Mouse (Mus musculus): ENCODE measurements around the gene Itga4. TPM values are rescaled to one million over a fixed set of nuclear protein-coding genes. Genes with fewer than 3 reads are reported as not detected.

Itga4 gene
- total RNA-seq, 1 experiment from 2014 or later = 534 TPM

DNA sequence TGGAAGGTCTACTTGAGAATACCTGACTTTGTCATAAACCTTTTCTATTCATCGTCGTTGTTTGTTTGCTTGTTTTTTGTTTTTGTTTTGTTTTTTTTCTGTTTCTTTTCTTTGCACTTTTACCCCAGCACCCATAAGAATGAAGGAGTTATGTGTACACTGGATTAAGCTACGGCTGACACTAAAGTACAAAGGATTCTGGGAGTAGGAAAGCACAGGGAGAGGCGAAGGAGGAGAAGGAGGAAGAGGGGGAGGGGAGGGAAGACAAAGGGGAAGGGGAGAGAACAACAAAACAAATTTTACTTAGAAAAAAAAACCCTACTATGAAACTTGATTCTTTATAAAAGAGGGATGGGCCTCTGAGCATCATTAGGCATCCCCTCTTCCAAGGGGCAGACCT is 2.2 kb downstream of the Itga4 start:
- ATAC-seq (replicated peaks; ENCODE audit: insufficient number of reproducible peaks, low FRiP score, low TSS enrichment, poor library complexity, severe bottlenecking) = no peak

DNA sequence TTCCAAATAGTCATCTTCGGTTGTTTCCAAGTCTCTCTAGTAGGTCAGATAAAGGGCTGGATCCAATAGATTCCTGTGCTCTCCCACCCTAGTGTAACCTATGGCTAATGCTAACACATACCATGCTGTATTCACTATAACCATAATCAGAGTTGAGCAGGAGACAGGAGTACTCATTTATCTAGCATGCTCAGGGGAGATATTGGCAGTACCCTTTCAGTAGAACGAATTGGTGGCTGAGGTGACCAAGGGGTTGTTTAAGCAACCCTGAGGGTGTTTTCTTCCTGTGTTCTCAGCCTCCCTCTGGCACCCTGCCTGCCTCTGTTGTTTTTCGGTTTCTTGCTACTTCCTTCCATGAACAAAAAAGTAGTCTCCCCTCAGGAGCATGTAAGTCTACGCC is 4.1 kb downstream of the Itga4 start:
- no peak for ATAC-seq (replicated peaks; ENCODE audit: insufficient number of reproducible peaks, low FRiP score, low TSS enrichment, poor library complexity, severe bottlenecking)

DNA sequence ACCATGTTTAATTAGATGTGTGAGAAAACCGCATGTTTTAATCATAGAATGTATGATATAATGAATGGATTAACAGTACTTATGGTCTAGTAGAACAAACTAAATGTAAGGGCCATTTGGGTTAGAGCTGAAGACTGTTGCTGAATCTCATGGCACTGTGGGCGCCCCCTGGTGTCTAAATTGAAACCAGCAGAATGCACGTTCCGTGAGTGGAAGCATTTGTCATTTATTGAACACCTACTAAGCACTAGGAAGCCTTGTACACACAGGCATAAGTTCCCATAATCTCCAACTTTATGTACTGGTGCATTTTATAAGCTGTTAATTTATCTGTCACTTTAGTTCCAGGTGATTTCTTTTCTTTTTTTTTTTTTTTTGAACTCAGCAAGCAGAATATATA is 10.4 kb downstream of the Itga4 start:
- ATAC-seq (replicated peaks; ENCODE audit: insufficient number of reproducible peaks, low FRiP score, low TSS enrichment, poor library complexity, severe bottlenecking) = peak; percentile 75

DNA sequence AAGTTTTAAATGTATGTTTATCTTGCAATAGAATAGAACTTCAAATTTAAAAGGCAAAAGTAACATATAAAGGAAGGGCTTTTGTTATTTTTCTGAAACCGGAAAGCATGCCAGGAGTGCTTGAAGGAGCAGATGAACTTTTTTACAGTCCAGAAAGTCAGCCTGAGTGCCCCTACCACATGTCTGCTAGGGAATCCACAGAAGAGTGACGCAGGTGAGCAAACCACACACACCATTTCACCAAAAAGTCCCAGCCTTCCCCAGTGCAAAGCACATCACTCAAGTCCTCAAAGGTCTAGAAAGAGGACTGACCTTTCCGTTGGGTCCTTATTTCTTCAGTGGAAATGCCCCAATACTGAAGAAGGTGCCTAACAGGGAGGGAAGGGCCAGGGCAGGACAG is 11.3 kb downstream of the Itga4 start:
- ATAC-seq (replicated peaks; ENCODE audit: insufficient number of reproducible peaks, low FRiP score, low TSS enrichment, poor library complexity, severe bottlenecking) = 0 out of 2 replicates have a peak, but pooled peaks have one; percentile 18

DNA sequence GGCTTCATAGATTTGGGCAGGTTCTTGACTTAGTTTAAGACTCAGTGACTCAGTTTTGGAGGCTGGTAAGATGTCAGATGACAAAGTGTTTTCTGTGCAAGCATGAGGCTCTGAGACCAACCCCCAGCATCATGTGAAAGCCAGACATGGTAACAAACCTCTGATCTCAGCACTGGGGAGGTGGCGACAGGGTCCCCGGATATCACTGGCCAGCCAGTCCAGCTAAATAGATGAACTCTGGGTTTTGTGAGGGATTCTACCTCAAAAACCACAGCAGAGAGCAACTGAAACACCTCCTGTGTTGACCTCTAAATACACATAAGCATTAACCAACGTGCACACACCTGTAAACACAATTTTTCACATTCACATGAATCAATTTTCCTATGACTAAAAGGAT is 12.0 kb downstream of the Itga4 start:
- ATAC-seq (replicated peaks; ENCODE audit: insufficient number of reproducible peaks, low FRiP score, low TSS enrichment, poor library complexity, severe bottlenecking) = no peak

DNA sequence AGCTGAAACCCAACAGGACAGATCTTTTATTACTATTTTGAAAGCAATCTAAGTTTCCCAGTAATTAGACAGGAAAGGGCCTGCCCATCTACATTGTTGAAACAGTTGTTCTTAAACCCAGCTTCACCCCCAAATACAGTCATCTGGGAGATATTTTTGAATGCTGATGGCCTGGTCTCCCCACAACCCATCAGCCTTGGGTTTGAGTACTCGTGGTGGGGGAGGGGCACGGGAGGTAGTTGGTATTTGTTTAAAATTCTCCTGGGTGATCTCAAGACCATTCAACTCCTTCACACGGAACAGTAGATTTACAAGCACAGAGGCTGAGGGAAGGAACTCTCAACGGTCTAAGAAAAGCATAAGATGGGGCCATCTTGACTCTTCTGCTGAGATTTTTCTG is 13.6 kb downstream of the Itga4 start:
- no peak for ATAC-seq (replicated peaks; ENCODE audit: insufficient number of reproducible peaks, low FRiP score, low TSS enrichment, poor library complexity, severe bottlenecking)

DNA sequence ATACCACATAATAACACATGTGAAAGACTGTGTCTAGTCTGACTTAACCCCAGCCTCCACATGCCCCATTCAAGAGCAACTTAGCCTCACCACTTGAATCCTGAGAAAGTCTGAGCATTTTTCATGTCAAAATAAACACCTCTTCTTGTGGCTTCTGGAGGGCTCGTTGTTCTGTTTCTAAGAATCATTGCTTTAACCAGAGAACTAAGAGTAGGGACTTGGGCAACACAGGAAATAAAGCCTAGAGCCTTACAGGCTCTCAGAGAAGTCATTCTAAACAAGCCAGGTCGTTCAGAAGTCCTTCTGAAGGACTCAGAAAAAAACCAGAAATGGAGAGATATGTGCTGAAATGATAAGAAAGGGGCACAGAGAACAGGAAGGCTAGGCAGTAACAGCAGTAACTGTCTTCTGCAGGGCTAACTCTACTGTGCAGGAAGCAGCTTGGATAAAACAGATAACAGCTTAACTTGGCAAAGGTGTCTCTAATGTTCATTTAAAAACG is 14.9 kb downstream of the Itga4 start:
- ATAC-seq (replicated peaks; ENCODE audit: insufficient number of reproducible peaks, low FRiP score, low TSS enrichment, poor library complexity, severe bottlenecking) = no peak

DNA sequence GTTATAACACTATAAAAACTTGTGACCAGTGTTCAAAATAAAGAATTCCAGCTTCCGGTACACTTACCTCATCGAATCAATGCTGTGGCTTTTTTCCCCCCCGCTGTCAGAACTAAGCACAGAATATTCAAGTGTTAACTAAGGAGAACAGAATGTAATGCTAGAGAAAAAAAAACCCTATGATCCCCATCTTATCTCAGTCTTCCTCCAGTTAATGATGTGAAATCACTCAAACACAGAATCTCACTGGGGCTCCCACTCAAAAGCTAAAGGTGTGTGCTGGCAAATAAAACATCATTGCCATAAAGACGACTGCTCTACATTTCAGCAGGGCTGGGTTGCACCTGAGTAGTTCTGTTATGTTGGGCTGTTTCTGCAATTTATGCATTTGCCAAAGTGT is 16.6 kb downstream of the Itga4 start:
- no peak for ATAC-seq (replicated peaks; ENCODE audit: insufficient number of reproducible peaks, low FRiP score, low TSS enrichment, poor library complexity, severe bottlenecking)

DNA sequence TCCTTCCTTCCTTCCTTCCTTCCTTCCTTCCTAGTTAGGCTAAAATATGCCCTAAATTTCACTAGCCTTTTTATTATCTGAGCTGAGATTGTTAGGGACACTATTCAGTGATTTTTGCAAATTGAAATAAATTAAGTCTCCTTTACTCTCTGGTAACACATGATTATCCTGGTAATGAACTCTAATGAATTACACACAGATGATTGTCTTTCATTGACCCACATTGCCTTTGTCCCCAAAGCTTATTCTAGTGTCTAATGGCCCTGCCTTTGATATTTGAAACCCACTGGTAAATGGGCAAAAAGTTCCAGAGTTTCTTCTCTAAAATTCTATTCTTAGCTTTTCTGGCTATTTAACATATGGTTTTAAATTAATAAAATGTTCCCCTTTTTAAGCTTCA is 23.4 kb downstream of the Itga4 start:
- no peak for ATAC-seq (replicated peaks; ENCODE audit: insufficient number of reproducible peaks, low FRiP score, low TSS enrichment, poor library complexity, severe bottlenecking)

DNA sequence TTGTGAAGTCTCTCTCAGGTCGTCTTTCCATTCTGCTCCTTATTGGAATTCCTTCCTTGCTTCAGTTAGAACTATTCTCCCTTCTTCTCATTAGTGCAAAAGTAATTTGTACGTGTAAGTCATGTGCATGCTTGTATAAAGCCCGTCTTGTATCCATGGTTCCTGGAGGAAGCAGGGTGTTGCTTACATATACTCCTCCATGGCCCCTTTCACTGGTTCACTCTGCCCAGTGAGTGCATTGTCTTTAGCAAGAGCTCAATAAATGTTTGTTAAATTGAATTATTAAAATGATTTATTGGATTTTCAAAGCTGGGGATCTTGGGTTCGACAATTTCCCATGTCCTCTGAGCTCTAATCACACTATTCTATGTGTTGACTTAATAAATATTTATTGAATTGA is 29.0 kb downstream of the Itga4 start:
- ATAC-seq (replicated peaks; ENCODE audit: insufficient number of reproducible peaks, low FRiP score, low TSS enrichment, poor library complexity, severe bottlenecking) = no peak

DNA sequence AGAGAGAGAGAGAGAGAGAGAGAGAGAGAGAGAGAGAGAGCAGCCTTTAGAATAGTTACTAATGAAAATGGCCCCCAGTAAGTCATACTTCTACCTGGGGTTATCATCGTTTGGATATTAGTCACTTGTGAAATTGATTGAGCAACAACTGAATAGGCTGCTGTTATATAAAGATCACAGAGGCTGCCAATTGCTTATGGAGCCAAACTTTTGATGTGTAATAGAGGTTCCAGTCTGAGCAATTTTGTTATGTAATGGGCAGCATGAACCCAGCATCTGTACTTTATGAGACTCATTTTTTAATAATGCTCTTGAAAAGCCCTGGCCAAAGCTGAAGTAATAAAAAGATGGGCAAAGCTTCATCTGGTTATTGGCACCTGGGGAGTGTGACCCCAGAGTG is 34.9 kb downstream of the Itga4 start:
- no peak for ATAC-seq (replicated peaks; ENCODE audit: insufficient number of reproducible peaks, low FRiP score, low TSS enrichment, poor library complexity, severe bottlenecking)

DNA sequence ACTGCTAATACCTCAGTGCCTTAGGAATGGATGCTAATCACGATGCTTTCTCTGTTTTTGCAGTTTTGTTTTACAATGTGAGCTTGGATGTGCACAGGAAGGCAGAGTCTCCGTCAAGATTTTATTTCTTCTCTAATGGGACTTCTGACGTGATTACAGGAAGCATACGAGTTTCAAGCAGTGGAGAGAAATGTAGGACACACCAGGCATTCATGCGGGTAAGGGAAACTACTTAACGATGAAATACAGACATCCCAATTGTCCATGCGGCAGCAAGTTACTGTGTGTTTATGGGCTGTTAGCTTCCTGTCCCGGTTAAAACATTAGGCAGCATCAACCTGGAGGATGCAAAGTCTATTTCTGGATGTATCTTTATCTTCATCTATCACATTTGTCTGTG is 36.7 kb downstream of the Itga4 start:
- ATAC-seq (replicated peaks; ENCODE audit: insufficient number of reproducible peaks, low FRiP score, low TSS enrichment, poor library complexity, severe bottlenecking) = no peak

DNA sequence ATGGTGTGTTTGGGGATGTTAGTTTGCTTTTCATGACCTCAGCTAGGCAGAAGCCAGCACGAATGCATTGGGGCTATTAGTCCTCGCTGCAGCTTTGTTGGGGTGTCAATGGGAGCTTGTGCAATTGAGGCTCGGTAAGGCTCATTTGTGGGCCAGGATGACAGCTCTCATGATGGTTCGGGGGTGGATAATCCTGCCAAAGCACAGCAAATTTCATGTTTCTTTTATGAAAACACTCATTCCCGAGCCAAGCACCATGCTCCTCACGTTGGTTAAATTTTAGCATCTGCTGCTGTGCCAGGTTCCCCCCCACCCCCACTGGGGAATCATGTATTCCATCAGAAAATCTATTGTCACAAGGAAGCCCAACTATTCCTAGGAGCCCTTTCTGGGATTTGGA is 37.2 kb downstream of the Itga4 start:
- ATAC-seq (replicated peaks; ENCODE audit: insufficient number of reproducible peaks, low FRiP score, low TSS enrichment, poor library complexity, severe bottlenecking) = no peak

DNA sequence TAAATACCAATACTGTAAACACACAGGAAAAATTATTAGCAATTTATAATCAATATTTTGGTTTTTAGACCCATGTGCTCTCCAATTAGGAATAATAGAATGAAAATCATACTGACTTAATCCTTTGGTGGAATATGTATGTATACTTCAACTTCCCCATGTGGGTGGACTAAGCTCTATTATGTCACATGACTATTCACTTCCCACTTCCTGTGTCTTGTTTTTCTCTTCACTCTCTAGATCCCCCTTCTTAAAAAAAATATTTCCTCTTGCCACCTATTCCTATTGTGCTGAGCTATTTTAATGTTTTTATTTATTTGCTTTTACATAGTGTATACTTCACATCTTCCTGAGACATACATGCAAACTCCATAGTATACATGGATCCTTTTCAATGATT is 47.2 kb downstream of the Itga4 start:
- ATAC-seq (replicated peaks; ENCODE audit: insufficient number of reproducible peaks, low FRiP score, low TSS enrichment, poor library complexity, severe bottlenecking) = no peak

DNA sequence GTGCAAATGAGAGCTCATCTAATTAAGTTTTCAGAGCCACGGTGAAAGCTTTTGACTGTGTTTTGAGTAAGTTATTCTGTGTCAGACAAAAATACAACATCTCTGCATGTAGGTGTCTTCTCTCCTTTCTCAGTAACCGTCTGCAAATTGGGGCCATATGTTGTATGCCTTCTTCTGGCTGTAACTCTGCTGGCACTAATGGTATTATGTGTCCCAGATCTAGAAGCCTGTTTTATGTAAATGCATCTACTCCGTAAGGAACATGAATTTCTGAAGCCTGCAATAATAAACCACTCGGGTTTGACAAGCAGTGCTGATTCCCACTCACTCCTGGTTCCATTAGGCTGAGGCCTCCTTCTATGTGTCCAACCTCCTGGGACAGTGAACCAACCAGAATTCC is 52.3 kb downstream of the Itga4 start:
- no peak for ATAC-seq (replicated peaks; ENCODE audit: insufficient number of reproducible peaks, low FRiP score, low TSS enrichment, poor library complexity, severe bottlenecking)

DNA sequence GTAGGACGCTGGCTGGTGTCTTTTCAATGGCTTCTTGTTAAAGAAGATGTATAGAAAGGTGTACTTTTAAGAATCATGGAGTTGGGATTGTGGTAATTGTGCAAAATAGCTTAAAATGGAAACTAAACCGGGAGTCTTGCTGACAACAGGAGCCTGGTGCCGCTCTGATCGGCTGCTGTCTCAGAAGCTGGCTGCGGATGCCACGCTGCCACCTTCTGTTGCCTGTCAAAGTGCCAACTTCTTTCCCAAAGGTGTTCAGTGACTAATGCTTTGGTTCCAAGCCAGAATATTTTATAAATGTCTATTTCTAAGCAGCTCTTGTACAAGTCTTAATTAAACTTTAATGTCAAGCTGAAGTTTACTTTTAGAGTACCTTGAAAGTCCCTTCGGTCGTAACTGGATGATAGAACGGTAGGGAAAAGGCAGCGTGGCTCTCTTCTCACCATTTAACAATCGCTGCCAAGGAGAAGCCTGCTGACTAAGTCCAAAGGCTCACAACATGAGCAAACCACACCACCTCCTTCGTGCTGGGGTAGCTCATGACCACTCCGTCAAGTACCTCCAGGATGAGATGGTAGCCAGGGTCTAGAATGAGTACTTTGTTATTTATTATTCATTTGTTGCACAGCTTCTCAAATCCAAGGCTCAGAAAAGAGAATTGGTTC is 54.4 kb downstream of the Itga4 start:
- ATAC-seq (replicated peaks; ENCODE audit: insufficient number of reproducible peaks, low FRiP score, low TSS enrichment, poor library complexity, severe bottlenecking) = no peak

DNA sequence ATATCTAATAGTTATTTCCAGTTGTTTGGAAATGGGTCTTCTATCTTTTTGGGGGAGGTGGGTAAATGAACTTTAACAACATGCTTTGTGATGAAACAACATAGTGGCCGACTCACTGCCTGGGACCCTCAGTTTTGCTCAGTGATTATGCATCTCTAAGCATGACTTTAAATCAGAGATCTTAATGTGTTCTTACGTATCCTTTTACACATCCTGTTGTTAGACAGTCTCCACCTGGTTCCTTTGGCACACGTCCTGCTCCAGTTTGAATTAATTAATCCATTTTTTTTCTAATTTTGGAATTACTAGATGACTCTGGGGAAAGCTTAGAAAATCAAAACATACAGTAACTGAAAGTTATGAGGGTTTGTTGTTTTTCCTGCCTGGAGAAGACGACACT is 57.3 kb downstream of the Itga4 start:
- no peak for ATAC-seq (replicated peaks; ENCODE audit: insufficient number of reproducible peaks, low FRiP score, low TSS enrichment, poor library complexity, severe bottlenecking)

DNA sequence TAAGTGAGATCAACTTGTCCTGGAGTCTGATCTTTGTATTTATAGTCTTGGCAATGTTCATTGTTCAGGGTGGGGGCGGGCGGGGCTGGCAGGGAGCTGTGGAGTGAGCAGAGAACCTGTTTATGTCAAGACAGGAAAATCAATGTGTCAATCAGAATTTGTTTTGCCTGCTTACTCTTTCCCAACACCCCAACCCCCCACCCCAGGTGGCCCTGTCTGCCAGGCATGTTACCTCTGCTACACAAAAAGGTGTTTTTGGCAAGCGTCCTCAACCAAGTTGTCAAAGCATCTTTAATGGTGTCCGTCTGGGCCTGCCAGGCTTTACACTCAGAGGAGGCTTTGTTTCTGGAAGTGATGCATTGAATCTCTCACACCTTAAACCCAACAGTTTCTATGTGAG is 59.9 kb downstream of the Itga4 start:
- no peak for ATAC-seq (replicated peaks; ENCODE audit: insufficient number of reproducible peaks, low FRiP score, low TSS enrichment, poor library complexity, severe bottlenecking)

DNA sequence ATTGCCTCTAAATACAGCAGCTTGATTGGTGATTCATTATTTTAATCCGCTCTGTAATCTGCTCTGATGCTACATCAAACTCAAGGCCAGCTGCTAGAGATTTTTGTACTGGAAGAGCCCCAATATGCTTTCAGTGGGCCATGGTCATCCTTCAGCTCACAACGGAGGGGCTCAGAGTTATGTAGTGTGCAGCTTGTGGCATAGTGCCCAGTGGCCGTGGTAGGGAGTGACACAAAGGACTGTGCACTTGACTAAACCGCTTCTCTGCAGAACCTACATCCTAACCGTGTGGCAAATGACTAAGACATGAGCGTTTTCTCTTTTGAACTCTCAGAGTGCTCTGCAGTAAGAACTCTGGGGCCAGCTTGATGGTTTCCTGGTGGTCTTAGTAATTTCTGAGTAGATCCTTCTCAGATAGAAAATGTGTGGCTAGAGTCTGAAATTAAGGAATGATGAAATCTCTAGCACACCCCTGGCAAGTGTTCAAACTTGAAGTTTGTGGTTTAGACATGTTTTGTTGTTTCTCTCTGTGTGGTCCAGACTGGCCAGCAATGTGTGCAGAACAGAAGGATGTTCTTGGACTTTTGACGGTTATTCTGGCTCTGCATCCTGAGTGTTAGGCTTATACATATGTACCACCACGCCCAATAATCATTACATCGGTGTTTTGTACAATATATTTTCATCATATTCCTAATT is 61.1 kb downstream of the Itga4 start:
- no peak for ATAC-seq (replicated peaks; ENCODE audit: insufficient number of reproducible peaks, low FRiP score, low TSS enrichment, poor library complexity, severe bottlenecking)

DNA sequence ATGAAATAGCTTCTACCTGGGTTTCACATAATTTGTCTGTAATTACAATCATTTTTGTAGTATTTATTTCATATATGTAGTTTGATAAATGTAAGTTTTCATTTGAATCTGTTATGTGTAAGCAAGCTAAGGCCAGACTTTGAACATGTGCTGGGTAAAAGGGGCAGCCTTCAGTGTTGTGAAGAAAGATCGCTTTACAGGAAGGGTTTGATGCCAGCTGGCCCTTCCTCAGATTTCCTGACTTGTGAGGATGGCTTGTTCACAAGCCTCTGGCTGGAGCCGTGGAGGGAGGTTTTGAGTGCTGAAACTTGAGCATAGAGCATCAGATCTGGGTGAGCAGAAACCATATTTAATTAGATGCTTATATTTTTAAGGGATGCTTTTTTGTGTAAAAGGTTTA is 72.9 kb downstream of the Itga4 start:
- ATAC-seq (replicated peaks; ENCODE audit: insufficient number of reproducible peaks, low FRiP score, low TSS enrichment, poor library complexity, severe bottlenecking) = no peak
